Mouse (Mus musculus): Measurements from ENCODE around the gene Prr29. TPM values are rescaled to one million over a fixed set of nuclear protein-coding genes. Genes with fewer than 3 reads are reported as not detected.
"Not testable (repeated sequence)": the region's sequence is repeated elsewhere in the genome, so short reads cannot be mapped to it uniquely, and the experiment has no call there.

Gene Prr29
- total RNA-seq, 1 experiment from 2014 or later, result not detected

DNA sequence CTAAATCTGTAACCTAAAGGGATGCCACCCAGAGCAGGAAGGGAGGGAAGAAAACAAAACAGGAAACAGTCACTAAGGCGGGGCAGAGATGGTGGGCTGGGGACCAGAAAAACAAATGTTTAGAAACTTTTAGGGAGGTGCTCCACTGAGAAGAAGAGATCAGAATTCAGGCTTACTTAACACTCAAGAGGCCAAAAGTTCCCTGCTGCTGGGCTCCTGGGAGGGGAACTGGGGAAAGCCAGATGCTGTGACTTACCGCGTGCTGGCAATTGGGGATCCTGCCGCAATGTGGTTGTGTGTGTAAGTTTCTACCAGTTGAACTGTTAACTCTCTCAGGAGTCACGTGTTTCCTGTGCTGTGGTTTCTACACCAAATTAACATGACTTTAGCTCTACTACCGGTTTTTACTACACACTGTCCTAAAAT lies 22.5 kb downstream of the Prr29 start, which contains the start of gene Icam2:
Gene Icam2 (minus strand): TSS at position 285 of the 426 bp plus-strand sequence.
- ATAC-seq (replicated peaks in 1 of 2; ENCODE audit: insufficient read depth in 1 of 2, low FRiP score in 2 of 2, low TSS enrichment in 1 of 2, low read depth in 1 of 2, poor library complexity in 2 of 2, severe bottlenecking in 2 of 2), result peak; percentile 70 to 75

DNA sequence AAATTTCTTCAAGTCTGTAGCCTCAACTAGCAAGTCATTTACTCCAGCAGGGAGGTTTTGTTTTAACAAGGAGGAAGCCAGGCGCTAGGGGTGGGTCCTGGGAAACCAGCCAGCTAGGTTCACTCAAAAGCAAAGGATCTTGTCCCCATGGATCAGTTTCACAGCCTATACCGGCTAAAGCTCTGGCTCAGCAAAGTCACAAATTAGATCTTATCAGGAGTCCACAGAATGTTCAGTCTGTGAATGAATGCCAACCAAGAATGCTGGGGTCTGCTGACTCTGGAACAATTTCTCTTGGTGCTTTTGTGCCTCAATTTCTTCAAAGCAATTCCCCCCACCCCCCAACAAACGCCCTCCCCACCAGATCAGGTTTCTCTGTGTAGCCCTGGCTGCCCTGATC lies 24.3 kb downstream of the Prr29 start:
- ATAC-seq (replicated peaks in 1 of 2; ENCODE audit: insufficient read depth in 1 of 2, low FRiP score in 2 of 2, low TSS enrichment in 1 of 2, low read depth in 1 of 2, poor library complexity in 2 of 2, severe bottlenecking in 2 of 2), result no peak

GRCm38 (mm10) chr11:106390757-106391156 lies 25.5 kb downstream of the Prr29 start:
- no peak for ATAC-seq (replicated peaks in 1 of 2; ENCODE audit: insufficient read depth in 1 of 2, low FRiP score in 2 of 2, low TSS enrichment in 1 of 2, low read depth in 1 of 2, poor library complexity in 2 of 2, severe bottlenecking in 2 of 2)

DNA sequence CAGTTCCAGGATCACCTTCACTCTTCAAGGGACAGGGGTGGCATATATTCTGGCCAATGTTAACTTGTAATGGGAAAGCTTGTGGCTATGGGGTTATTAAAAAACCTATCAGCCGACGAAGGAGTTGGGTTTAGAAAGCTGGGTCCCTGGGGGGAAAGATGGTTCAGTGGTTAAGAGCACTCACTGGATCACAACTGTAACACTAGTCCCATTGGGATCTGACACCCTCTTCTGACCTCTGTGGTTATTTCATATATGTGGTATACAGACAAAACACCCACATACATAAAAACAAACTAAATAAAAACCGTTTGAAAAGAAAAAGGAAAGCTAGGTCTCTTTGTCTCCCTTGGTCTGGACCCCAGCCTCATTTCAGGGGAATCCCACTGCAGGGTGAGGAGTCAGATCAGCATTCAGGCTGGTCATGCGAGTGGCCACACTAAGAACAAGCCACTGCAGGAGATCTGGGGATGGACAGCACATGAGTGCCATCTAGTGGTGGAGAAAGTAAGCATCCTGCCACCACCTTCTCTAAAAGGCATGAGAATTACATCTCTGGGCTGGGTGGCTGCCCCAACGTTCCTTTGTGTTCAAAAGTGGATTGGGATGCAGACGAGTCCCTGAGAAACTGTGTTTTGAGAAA lies 26.4 kb downstream of the Prr29 start:
- ATAC-seq (replicated peaks in 1 of 2; ENCODE audit: insufficient read depth in 1 of 2, low FRiP score in 2 of 2, low TSS enrichment in 1 of 2, low read depth in 1 of 2, poor library complexity in 2 of 2, severe bottlenecking in 2 of 2), result peak; percentile 57 to 60; a peak in 2 of 4 replicates

- ATAC-seq (replicated peaks in 1 of 2; ENCODE audit: insufficient read depth in 1 of 2, low FRiP score in 2 of 2, low TSS enrichment in 1 of 2, low read depth in 1 of 2, poor library complexity in 2 of 2, severe bottlenecking in 2 of 2), result no peak
Observed at GRCm38 (mm10) chr11:106392597-106393330, 27.5 kb downstream of the Prr29 start.

- ATAC-seq (replicated peaks in 1 of 2; ENCODE audit: insufficient read depth in 1 of 2, low FRiP score in 2 of 2, low TSS enrichment in 1 of 2, low read depth in 1 of 2, poor library complexity in 2 of 2, severe bottlenecking in 2 of 2), result no peak
Observed at GRCm38 (mm10) chr11:106393331-106393616, 28.0 kb downstream of the Prr29 start.

- not testable (repeated sequence) for ATAC-seq (replicated peaks in 1 of 2; ENCODE audit: insufficient read depth in 1 of 2, low FRiP score in 2 of 2, low TSS enrichment in 1 of 2, low read depth in 1 of 2, poor library complexity in 2 of 2, severe bottlenecking in 2 of 2)
Observed at GRCm38 (mm10) chr11:106394055-106394454, 28.8 kb downstream of the Prr29 start.

DNA sequence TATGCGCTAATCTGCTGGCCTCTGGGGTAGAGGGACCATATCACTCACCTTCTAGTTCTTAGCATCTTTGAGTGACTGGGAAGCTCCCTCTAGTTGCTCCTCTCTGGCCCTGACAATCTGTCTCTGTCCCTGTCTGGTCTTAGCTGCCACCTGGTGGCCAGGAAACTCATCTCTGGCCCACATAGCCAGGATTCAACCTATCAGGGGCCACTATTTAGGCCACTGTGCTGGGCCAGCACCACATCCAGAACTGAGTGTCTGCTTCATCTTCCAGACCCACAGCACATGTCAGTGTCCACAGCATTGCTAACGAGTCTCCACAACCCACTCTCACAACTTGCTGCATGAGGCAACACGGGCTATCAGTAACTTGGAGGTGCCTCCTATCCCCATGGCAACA lies 32.4 kb downstream of the Prr29 start:
- no peak for ATAC-seq (replicated peaks in 1 of 2; ENCODE audit: insufficient read depth in 1 of 2, low FRiP score in 2 of 2, low TSS enrichment in 1 of 2, low read depth in 1 of 2, poor library complexity in 2 of 2, severe bottlenecking in 2 of 2)

DNA sequence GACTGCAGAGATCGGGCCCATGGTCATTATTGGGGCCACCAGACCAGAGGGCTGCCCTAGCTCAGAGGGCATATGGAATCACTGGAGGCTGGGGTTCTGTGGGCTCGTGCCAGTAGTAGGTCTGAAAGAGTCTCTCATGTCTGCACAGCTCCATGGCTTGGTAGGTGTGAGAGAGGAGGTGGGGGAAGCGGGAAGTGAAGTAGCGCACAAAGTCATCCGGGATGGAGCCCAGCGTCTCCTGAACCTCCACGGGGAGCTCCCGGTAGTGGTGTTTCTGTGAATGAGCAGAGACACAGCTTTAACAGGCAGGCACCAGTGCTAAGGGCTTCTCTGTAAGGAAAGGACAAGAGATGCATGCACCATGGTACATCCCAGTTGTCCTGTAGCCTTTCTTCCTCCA lies 33.2 kb downstream of the Prr29 start:
- no peak for ATAC-seq (replicated peaks in 1 of 2; ENCODE audit: insufficient read depth in 1 of 2, low FRiP score in 2 of 2, low TSS enrichment in 1 of 2, low read depth in 1 of 2, poor library complexity in 2 of 2, severe bottlenecking in 2 of 2)

DNA sequence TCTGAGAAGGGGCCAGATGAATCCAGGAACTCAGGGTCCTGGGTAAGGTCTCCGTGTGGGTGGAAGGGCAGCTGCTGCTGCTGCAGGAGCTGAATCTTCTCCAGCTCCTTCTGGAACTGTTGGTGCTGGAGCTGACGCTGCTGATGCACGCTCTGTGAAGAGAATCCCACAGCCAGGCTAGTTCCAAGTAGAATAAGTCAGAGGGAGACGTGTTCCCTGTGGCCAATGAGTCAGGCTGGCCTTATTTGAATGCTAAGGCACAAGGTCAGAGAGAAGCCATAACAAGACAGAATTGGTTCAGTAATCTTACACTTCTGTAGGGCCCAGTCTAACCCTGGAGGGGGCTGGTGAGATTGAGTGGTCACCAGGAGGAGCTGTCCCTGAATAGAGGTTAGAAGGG lies 44.7 kb downstream of the Prr29 start:
- no peak for ATAC-seq (replicated peaks in 1 of 2; ENCODE audit: insufficient read depth in 1 of 2, low FRiP score in 2 of 2, low TSS enrichment in 1 of 2, low read depth in 1 of 2, poor library complexity in 2 of 2, severe bottlenecking in 2 of 2)

GRCm38 (mm10) chr11:106410507-106410906 lies 45.2 kb downstream of the Prr29 start:
- ATAC-seq (replicated peaks in 1 of 2; ENCODE audit: insufficient read depth in 1 of 2, low FRiP score in 2 of 2, low TSS enrichment in 1 of 2, low read depth in 1 of 2, poor library complexity in 2 of 2, severe bottlenecking in 2 of 2), result no peak

DNA sequence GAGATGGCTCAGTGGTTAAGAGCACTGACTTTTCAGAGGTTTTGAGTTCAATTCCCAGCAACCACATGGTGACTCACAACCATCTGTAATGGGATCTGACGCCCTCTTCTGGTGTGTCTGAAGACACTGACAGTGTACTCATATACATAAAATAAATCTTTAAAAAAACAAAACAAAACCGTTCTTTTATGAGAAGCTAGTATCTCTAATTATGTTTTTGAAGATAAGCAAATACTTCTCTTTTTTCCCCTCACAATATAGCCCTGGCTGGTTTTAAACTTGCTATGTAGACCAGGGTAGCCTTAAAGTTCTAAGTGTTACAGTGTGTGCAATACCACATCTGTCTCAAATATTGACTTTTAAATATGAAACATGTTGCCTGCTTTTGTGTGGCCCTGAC lies 45.9 kb downstream of the Prr29 start:
- ATAC-seq (replicated peaks in 1 of 2; ENCODE audit: insufficient read depth in 1 of 2, low FRiP score in 2 of 2, low TSS enrichment in 1 of 2, low read depth in 1 of 2, poor library complexity in 2 of 2, severe bottlenecking in 2 of 2), result no peak

DNA sequence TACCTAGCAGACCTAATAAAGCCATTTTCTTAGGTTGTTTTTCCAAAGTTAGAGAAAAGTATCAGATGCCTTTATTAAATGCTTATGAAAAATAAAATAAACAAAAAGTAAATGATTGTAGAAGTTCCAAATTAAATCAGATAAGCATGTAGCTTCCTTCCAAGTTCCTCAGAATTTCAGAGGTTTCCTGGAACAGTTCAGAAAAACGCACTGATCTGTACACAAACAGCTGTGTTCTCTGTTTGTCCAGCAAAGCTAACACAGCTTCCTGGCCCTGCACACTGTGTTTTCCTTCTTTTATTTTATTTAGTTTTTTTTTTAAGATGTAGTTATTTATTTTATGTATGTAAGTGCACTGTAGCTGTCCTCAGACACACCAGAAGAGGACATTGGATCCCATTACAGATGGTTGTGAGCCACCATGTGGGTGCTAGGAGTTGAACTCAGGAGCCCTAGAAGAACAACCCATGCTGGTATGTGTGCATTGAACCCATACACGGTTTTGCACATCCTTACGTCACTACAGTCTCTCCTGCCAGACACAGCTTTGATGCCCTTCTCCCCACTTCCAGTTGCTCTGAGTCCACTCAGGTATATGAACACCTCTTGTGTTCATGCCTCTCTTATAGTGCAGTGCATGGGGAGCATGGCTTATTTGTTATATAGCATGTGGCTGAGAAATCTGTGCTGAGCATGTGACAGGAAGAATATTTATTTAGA lies 47.5 kb downstream of the Prr29 start:
- no peak for ATAC-seq (replicated peaks in 1 of 2; ENCODE audit: insufficient read depth in 1 of 2, low FRiP score in 2 of 2, low TSS enrichment in 1 of 2, low read depth in 1 of 2, poor library complexity in 2 of 2, severe bottlenecking in 2 of 2)

- no peak for ATAC-seq (replicated peaks in 1 of 2; ENCODE audit: insufficient read depth in 1 of 2, low FRiP score in 2 of 2, low TSS enrichment in 1 of 2, low read depth in 1 of 2, poor library complexity in 2 of 2, severe bottlenecking in 2 of 2)
Observed at GRCm38 (mm10) chr11:106416331-106416730, 51.1 kb downstream of the Prr29 start.

GRCm38 (mm10) chr11:106417860-106418259 lies 52.6 kb downstream of the Prr29 start:
- ATAC-seq (replicated peaks in 1 of 2; ENCODE audit: insufficient read depth in 1 of 2, low FRiP score in 2 of 2, low TSS enrichment in 1 of 2, low read depth in 1 of 2, poor library complexity in 2 of 2, severe bottlenecking in 2 of 2), result no peak

DNA sequence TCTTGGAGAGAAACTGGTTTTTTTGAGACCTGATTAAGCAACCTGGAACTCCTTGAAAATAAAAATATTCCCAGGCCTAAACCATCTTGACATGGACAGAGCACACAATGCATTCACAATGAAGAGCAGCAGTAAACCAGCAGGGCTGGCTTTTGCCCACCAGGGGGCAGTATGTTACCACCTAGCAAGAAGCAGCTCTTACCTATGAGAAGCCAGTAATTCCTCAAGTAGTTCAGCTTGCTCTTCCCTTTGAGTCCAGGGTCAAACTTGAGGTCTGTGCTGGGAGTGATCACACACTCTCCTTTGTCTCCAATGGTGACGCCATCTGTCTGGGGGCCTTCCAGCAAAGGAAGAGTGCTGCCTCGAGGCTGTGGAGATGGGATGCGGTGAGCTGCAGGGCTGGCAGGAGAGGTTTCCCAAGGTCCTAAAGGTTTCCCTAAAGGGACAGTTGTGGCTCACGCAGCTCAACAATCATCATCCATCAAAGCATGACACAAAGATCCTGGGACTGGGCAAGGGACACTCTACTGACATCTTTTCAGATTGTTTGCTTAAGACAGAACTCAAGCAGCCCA lies 53.4 kb downstream of the Prr29 start:
- peak; percentile 56 to 73; a peak in 3 of 4 replicates for ATAC-seq (replicated peaks in 1 of 2; ENCODE audit: insufficient read depth in 1 of 2, low FRiP score in 2 of 2, low TSS enrichment in 1 of 2, low read depth in 1 of 2, poor library complexity in 2 of 2, severe bottlenecking in 2 of 2)

- ATAC-seq (replicated peaks in 1 of 2; ENCODE audit: insufficient read depth in 1 of 2, low FRiP score in 2 of 2, low TSS enrichment in 1 of 2, low read depth in 1 of 2, poor library complexity in 2 of 2, severe bottlenecking in 2 of 2), result peak; percentile 47 to 50; a peak in 3 of 4 replicates
Observed at GRCm38 (mm10) chr11:106419262-106420102, 54.2 kb downstream of the Prr29 start.
